Mouse (Mus musculus) erythroid progenitor cell, adult 5-6 weeks (primary cell): ENCODE data around the gene Samd3. TPM values are rescaled to one million over a fixed set of nuclear protein-coding genes. Genes with fewer than 3 reads are reported as not detected.

Experiments used
- ATAC-seq: replicated peaks from 2 replicates; pipeline ENCODE4 v1.8.0; 2016; ENCODE audit warnings: moderate number of reproducible peaks, mild to moderate bottlenecking, moderate TSS enrichment, inconsistent platforms; ENCODE audit not compliant: poor library complexity, low FRiP score, severe bottlenecking
- total RNA-seq, 2 experiments: library from RNA; stranded (forward) in 1 of 2; stranded (reverse) in 1 of 2; fragments of 150-400 nt in 1 of 2; fragments of 186-747, 209-891 nt in 1 of 2; gene quantifications; 2 replicates each; pipeline versions ENCODE4 v1.2.3 to v1.2.4; 2015 to 2017; ENCODE audit warnings: low replicate concordance in 2 of 2

Gene Samd3
- 1.4 and 2.1 TPM in 2 replicates for total RNA-seq (2015; ENCODE audit: low replicate concordance)
- total RNA-seq (2017; ENCODE audit: low replicate concordance) = 0.39 TPM in 1 of 2 replicates, not detected in the other

DNA sequence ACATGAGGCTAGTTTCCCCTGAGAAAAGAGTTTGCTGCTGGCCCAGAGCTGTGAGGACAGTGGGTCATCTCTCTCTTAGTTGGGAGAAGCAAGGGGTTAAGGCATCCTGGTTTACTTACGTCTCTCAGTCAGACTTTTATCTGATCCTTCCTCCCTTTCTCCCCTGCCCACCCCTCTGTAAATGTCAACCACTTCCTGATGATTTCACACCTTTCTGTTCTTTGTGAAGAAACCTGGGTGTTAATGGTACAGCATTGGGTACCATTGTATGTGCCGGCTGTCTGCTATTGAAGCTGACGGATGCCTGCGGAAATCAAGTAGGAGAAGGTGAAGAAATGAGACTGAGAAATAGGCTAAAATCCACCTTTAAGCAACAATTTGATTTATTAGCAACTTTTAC, at the start of gene Samd3:
TSS of gene Samd3 (plus strand) at position 220 of the 400 bp plus-strand sequence.
- no peak for ATAC-seq

DNA sequence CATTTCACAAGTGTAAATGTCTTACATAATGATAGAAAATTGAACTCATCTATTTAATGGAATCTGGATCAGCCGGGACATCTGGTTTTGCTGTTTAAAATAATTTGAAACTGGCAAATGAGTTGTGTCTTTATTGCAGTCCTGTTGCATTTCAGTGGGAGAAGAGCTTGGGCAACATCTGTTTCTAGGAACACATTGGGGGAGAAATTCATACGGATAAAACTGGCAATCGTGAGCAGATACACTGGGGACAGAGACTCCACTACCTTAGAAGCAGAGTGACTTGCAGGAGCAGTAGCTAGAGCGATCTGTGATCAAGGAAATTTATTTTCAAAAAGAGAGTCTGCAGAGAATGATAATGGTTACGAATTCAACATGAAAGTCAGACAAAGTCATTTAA, 44.2 kb upstream of the Samd3 start:
- no peak for ATAC-seq

DNA sequence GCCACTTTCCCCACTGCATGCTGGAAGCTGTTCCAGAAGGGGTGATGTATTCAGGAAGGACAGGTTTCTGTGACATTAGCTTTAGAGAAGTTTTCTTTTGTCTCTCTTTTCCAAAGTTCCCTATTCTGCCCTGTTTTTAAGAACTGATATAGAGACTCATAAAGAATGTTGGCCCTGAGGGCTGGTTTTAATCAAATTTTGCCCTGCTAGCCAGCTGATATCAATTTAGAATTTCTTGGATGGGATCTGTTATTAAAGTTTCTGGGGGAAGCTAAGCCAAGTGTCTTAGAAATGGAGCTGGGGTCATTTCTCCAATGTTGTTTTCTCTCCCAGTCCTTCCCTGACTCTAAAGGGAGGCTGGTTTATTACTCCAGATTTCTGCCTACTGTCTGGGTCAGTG, 38.7 kb upstream of the Samd3 start:
- ATAC-seq = no peak

DNA sequence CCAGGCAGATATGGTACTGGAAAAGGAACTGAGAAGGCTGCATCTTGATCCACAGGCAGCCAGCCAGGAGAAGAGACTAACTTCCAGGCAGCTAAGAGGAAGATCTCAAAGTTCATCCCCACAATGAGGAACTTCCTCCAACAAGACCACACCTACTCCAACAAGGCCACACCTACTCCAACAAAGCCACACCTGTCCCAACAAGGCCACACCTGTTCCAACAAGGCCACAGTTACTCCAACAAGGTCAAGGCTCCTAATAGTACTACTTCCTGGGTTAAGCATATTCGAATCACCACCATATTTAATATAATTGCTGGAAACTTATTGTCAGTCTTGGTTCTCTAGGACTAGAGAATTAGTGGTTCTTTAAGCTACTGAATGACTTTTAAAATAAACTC, 34.6 kb upstream of the Samd3 start:
- ATAC-seq = no peak

DNA sequence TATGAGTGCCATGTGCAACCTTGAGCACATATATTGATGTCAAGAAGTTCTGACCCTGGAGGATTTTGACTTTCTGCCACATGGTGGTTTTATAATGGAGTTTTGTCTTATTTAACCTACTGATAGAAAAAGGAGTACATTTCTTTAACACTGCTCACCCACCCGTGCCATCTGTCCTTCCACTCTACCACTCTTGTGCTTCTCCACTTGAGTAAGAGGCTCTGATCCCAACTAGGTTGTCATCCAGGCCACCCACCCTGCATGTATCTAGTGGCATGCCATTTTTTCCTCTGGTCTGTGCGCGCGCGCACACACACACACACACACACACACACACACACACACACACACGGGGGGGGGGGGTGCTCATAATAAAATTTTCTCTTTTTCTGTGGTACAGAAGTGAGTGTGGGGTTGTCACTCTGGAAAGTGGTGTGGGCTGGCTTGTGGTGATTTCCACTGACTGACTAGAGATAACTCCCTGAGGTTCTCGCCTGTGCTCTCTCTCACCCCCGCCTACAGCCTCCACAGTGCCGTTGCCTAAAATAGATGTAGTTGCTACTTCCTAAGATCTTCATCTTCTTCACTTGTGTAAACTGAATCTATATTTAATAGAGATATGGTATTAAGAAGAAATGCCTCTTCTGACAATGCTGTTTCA, 26.7 kb upstream of the Samd3 start:
- ATAC-seq = no peak

DNA sequence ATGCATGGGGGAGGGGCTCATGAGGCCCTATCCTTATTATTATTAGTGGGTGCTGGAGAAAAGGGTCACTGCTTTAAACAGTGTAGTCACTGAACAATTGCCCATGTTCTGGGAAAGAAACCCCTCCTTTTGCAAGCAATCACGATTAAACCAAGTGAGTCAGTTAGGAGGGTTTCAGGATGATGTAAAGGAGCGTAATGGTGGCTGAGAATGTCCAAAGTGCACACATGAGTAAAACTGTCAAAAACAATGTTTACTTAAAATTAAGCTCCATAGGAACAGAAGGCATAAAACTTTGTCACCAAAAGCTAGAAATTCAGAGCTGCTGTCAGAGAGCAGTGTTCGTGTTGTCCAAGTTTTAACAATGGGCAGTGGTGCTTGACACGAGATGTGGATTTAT, 8.8 kb upstream of the Samd3 start:
- ATAC-seq = no peak

DNA sequence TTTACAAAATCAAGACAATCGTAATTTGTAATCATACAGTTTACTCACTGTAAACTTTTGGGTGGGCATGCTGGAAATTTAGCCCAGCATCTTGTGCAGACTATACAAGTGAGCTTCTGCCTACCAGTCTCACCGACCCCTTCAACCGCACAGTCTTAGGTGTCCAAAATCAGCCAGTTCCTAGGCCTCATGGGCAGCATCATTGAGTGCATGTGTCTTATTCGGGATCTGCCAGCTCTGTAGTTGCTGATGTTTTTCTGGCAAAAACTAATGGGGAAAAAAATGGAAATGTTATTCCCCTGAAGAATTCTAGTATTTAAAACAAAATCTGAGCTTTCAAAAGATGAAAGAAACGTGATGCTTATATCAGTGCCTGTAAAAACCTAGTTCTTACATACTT, 3.3 kb upstream of the Samd3 start:
- ATAC-seq = no peak

DNA sequence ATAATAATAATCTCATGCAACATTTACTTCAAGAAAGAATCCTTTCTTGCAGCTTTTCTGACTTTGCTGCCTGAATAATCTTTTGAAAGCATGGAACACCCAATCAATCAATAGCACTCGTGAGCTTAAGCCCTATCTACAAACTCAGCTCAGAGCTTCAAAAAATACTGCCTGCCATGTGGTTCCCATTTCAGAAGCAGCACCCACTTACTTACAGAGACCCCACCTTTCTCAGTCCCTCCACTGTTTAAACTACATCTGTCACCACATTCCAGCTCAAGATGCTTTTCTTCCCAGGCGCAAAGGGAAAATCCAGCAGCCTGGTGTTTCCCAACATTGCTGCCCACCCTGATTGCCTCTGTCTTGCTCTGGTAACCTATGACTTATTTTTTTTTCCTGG, 2.8 kb upstream of the Samd3 start:
- ATAC-seq = no peak

DNA sequence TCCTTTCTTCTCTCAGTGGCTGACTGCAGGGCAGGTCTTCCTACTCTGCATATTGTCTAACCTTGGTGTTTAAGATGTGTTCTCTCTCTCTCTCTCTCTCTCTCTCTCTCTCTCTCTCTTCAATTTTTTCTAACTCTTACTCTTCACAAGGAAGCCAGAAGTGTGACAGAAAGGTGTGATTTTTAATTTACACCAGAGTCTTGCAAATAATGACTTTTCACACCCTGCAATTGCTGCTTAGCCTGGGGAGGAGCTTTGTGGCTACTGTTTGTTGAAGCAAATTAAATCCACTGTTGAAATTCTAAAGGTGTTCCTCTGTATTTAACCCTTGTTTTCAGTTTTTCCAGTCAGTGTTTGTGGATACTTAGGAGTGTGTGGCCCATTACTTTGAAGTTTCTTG, 1.3 kb upstream of the Samd3 start:
- no peak for ATAC-seq

DNA sequence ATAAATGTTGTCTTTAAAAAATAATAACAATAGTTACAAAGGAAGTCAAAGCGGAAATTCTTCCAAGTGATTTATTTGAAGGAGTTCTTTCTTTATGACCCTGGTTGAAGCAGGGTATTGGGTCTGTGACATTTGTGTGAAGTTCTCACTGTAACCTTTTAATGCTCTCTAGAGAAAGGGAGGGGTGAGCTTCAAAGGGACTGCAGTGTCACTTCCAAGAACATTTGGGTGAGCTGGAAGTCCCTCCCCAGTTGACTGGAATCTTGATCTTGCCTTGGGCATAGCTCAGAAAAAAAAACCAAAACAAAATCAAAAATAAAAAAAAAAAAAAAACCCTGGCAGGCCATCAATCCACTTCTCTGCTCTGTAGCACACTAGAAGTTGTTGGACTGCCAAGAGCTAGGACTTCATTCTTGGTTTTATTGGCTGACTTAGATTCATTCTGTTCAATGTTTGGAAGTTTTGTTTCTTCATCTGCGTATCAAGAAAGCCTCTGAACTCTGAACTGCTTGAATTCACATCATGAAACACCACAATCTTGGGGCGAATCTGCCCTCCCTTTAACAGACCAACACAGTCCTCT, 2.7 kb downstream of the Samd3 start:
- ATAC-seq = no peak

DNA sequence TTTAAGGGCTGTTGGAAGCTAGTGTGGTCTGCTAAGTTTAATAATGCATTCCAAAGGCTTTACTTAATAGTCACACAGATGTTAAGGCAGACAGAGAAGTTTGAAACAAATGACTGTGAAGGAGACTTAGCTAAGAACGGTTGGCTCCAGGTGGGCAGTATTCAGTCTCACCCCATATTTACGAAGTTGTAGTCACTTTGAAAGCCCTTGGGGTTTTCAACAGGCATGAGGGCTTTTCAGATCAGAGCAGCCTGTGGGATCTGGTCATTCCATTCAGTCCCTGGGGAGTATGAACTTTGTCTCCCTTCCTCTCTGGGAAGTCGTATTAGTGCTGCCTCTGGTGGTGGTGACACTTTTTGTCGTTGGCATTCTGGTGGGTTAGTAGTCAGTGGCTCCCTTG, 9.1 kb downstream of the Samd3 start:
- no peak for ATAC-seq

DNA sequence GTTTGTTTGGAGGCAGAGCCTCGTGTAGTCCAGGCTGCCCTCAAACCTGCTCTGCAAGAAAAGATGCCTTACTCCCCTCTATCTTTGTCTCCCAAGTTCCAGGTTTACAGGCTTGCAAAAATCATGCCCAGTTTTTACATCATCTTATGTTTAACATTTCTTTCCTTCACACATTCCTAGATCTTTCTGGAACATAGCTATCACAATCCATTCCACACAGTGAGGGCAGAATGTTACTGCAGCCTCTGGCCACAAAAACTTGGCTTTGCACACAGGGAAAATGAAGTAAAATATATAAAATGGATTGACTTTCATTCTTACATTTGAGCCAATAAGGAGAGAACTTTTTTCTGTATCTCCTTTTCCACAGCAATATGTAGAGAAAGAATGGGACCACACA, 9.6 kb downstream of the Samd3 start:
- no peak for ATAC-seq

DNA sequence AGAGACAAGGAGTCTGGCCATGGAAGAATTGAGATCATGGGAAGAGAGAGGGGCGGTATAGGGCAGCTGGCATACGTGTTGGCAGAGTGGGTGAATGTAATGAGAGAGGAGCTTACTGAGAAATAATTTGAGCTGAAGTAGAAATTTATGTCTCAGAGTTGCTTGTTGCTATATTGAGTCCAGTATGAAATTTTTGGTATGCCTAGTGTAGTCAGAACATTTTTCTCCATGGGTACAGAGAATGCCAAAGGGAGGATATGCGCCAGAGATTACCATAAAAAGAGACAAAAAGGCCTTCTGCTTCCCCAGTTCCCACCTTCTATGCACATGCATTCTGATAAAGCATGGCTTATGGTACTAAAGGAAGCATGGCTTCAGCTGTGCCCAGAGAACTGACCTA, 13.7 kb downstream of the Samd3 start:
- no peak for ATAC-seq

DNA sequence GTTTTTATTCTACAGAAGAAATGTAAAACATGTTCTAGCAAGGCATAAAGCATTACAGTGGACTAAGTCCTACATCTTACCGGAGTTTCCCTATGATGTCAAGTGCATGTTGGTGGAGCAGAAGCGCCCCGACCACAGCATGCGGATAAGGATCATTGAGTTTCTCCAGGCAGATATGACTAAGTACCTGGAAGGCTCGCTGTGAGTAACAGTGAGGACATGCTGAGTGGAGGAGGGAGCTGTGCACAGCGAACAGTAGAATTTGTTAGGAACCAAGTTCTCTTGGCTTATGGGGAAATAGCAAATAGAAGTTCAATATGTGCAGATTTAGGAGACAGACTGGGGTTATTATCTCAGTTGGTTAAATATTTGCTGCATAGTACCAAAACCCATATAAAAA, 15.0 kb downstream of the Samd3 start:
- no peak for ATAC-seq

DNA sequence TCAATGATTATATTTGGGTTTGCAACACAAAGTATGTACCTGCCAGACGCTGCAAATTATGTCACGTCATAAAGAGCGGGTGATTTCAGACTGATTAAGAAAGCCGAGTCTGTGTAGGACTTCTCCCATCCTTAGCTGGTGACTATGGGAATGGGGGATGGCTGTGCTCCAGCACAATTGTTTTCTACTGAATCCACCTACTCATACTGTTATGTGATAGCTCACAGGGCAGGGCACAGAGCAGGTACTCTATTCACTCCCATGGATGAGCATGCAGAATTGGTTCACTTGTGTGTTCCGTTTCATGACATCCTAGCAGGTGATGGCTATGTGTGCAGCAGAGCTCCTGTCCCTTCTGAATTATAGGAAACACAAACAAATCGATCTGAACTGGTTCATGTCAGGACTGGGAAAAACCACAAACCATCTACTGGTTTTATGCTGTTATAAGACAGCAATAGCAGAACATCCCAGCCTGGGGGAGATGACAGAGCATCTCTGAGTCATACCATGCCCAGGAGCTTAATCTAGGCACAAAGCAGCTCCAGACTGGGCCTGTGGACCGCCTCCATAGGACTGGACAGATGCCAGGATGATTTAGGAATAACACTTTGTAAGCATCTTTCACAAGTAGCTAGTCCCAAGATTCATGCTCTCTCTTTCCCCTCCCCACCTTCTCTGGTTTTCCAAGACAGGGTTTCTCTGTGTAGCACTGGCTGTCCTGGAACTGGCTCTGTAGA, 20.1 kb downstream of the Samd3 start:
- ATAC-seq = no peak

DNA sequence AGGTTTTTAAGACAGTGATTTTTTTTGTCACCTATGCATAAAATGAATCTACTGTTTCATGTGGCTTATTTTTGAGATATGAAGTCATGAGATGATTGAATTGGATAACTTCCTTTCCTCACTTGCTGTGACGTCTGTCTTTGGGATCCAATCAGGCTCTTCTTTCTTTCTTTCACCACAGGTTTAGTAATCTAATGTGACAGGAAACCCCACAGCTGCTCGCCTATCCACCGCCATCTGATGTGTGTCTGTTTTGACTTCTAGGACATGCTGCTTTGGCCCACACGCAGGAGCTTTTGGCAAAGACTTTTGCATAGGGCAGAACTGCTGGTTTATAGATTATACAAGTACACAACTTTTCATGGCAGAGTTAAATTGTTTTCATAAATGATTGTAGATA, 30.4 kb downstream of the Samd3 start:
- ATAC-seq = no peak

DNA sequence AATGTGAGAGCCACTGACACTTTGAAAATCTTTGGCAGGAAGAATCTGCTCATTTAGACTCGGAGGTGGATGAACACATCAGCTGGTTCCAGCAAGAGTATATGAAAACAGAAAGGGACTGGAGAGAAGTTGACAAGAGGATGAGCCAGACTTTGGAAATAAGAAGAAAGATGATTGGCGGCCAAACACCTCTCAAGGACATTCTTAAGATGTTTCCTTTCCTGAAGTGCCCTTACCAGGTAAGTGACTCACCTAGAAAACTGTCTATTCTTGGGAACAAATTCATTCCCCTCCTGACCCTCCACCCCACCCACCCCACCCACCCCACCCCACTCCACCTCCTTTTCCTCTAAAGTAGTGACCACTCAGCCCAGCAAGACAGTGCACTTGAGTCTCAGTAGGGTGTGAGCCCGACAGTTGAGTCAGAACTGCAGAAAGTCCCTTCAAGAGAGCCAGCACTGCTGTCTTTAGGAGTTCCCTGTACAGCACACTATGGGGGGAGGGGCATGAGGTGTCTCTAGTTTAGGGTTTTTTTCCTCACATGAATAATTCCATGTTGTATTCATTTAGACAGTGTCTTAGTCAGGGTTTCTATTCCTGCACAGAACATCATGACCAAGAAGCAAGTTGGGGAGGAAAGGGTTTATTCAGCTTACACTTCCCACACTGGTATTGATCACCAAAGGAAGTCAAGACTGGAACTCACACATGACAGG, 34.4 kb downstream of the Samd3 start:
- ATAC-seq = no peak

DNA sequence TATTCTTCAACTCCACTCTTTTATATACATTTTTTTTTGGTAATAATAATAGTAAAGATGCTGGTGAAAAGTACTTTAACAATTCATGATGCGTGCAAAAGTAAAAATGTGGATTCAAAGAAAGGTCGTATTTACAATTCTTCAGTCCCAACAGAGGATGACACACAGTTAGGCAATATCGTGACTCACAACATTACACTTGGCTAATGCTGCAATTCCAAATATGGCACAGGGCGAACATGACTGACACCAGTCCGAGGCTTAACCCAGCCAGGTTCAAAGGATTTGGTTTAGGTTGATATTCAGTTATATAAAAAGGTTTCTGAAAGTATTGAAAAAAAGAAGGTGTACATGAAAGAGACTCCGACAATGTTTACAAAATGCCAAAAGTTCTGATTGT, 45.9 kb downstream of the Samd3 start:
- no peak for ATAC-seq

DNA sequence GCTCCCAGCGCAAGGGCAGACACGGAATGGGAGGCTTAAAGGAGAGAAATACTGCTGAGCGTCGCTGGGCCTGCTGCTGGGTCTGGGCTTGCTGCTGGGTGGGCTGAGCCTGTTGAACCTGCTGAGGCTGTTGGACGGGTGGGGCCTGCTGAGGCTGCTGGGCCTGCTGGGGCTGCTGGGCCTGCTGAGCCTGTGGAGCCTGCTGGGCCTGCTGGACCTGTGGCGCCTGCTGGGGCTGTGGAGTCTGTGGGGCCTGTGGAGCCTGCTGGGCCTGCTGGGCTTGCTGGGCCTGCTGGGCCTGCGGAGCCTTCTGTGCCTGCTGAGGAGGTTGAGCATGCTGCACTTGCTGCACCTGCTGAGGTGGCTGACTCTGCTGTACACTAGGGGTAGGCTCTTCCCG, 50.5 kb downstream of the Samd3 start:
- ATAC-seq = no peak

DNA sequence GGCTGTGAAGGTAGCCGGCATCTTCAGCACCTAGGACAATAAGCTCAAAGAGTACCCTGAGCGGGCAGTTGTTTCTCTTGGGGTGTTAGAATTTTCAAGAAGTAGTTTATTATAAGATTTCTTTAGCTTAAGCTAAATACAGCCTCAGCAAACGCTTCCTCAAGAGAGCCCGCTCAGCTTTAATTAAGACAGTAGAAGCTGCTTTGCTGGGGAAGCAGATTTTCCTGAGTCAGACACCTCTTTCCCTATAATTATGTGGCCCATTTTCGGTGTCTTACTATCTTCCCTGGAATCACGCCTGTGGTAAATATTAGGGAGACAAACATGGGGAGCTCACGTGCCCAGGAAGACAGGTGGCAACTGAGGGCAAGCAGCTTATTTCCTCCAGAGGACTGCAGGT, 57.6 kb downstream of the Samd3 start:
- ATAC-seq = no peak

DNA sequence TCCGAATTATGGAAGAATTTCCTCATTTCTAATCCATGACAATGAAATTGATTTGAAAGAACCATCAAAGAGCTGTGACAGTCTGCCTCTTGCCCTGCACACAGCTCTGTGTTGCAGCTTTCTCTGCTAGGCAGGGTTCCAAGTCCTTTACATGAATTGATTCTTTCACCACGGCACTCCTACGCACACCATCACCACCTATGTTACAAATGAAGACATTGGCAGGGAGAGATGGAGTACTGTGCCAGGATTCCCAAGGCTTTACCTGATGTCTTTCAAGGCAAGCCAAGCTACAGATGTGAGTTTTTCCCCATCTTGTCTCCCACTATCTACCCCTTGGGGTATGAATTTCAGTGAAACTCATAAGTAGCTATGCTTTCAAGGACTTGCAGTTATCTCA, 67.7 kb downstream of the Samd3 start:
- ATAC-seq = no peak
